Mouse (Mus musculus) adrenal gland, adult 2 months (tissue): ENCODE results near the gene Dcaf6. TPM values are rescaled to one million over a fixed set of nuclear protein-coding genes. Genes with fewer than 3 reads are reported as not detected.

ENCODE experiments used
- DNase-seq: peaks from one replicate; pipeline ENCODE4 v3.0.0; 2021
- polyA plus RNA-seq: library from polyadenylated mRNA; depleted of rRNA; stranded (reverse); fragments of >200 nt; gene quantifications from 2 replicates; pipeline ENCODE4 v1.2.3, GENCODE M21; 2012
- total RNA-seq, 2 experiments: library from RNA; stranded (reverse); gene quantifications; 2 replicates each; pipeline ENCODE4 v1.2.3; 2021

The Dcaf6 gene
- total and polyA plus RNA-seq, 3 experiments: 27.9 to 34.3 (median 31.7) TPM

- no peak for DNase-seq
These were observed 138.4 kb downstream of the Dcaf6 start for GRCm38 (mm10) chr1:165321891-165322290.

- DNase-seq: peak; percentile 7
These were observed 138.8 kb downstream of the Dcaf6 start for GRCm38 (mm10) chr1:165321393-165321861.

- peak; percentile 81 for DNase-seq
These were observed 139.9 kb downstream of the Dcaf6 start for GRCm38 (mm10) chr1:165320141-165320934.

- no peak for DNase-seq
These were observed 143.9 kb downstream of the Dcaf6 start for GRCm38 (mm10) chr1:165316361-165316760.

- no peak for DNase-seq
These were observed 152.1 kb downstream of the Dcaf6 start for GRCm38 (mm10) chr1:165308180-165308579.

GRCm38 (mm10) chr1:165304341-165304740 lies 155.9 kb downstream of the Dcaf6 start:
- DNase-seq: no peak

GRCm38 (mm10) chr1:165303209-165303608 lies 157.1 kb downstream of the Dcaf6 start:
- DNase-seq: no peak

- DNase-seq: peak; percentile 34
These were observed 157.6 kb downstream of the Dcaf6 start for GRCm38 (mm10) chr1:165302455-165303208.

- no peak for DNase-seq
These were observed 158.7 kb downstream of the Dcaf6 start for GRCm38 (mm10) chr1:165301567-165301966.

- DNase-seq: no peak
These were observed 159.2 kb downstream of the Dcaf6 start for GRCm38 (mm10) chr1:165301108-165301507.

GRCm38 (mm10) chr1:165295489-165295888 lies 164.8 kb downstream of the Dcaf6 start, which contains the start of gene Gpr161:
TSS of gene Gpr161 (plus strand) at chr1:165295789.
- no peak for DNase-seq

- no peak for DNase-seq
These were observed 168.7 kb downstream of the Dcaf6 start for GRCm38 (mm10) chr1:165291606-165292005.

GRCm38 (mm10) chr1:165289831-165290230 lies 170.4 kb downstream of the Dcaf6 start:
- DNase-seq: no peak

GRCm38 (mm10) chr1:165288165-165288564 lies 172.1 kb downstream of the Dcaf6 start:
- DNase-seq: no peak

- no peak for DNase-seq
These were observed 176.2 kb downstream of the Dcaf6 start for GRCm38 (mm10) chr1:165284096-165284495.

- DNase-seq: no peak
These were observed 177.3 kb downstream of the Dcaf6 start for GRCm38 (mm10) chr1:165282967-165283345.

- no peak for DNase-seq
These were observed 177.9 kb downstream of the Dcaf6 start for GRCm38 (mm10) chr1:165282222-165282966.

GRCm38 (mm10) chr1:165281351-165282221 lies 178.7 kb downstream of the Dcaf6 start:
- peak; percentile 83 for DNase-seq

- no peak for DNase-seq
These were observed 179.5 kb downstream of the Dcaf6 start for GRCm38 (mm10) chr1:165280741-165281140.
